Mouse (Mus musculus): ENCODE data around the gene Tstd3. TPM values are rescaled to one million over a fixed set of nuclear protein-coding genes. Genes with fewer than 3 reads are reported as not detected.
A peak's percentile ranks its signal among the peaks of the same experiment; 100 is the strongest.
"Not testable (repeated sequence)": the region's sequence is repeated elsewhere in the genome, so short reads cannot be mapped to it uniquely, and the experiment has no call there.

The Tstd3 gene
- polyA plus RNA-seq, 1 experiment from 2014 or later = 17.5 TPM

- Histone ChIP-seq H3K4me2 (no peak overlapping the region), H3K4me3 (replicated peaks) (no peak overlapping the region)
Observed at GRCm38 (mm10) chr4:21745723-21746122, 21.3 kb downstream of the Tstd3 start.

DNA sequence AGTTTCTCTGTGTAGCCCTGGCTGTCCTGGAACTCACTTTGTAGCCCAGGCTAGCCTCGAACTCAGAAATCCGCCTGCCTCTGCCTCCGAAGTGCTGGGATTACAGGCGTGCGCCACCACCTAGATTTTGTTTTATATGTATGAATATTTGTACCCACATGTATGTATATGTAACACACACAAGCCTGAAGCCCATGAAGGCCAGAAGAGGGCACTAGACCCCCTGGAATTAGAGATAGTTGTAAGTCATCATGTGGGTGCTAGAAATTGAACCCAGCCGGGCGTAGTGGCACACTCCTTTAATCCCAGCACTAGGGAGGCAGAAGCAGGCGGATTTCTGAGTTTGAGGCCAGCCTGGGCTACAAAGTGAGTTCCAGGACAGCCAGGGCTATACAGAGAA lies 22.9 kb downstream of the Tstd3 start:
- H3K36me3 ChIP-seq = peaks cover 18% of the 10 kb centered on the region; the same call in 1 of the 2 replicates
- DNase-seq; H3K4me2 ChIP-seq; H3K27ac ChIP-seq; H3K9me3 ChIP-seq (replicated peaks); H3K9ac ChIP-seq; H3K4me1 ChIP-seq (replicated peaks); ATAC-seq (ENCODE audit: low read depth); H3K27me3 ChIP-seq; H3K4me3 ChIP-seq (replicated peaks): not testable (repeated sequence)
- 79% methylated on average over 8 of the region's 8 CpGs for WGBS (ENCODE audit: insufficient replicate concordance)

More at GRCm38 (mm10) chr4:21745723-21746122, 21.3 kb downstream of the Tstd3 start:
- H3K9me3 ChIP-seq (replicated peaks) = no peaks in the 10 kb centered on the region
- H3K27ac ChIP-seq = no peak overlapping the region
- H3K9ac ChIP-seq = no peak overlapping the region
- no peaks in the 10 kb centered on the region for H3K4me1 ChIP-seq (replicated peaks)
- ATAC-seq (ENCODE audit: low read depth) = no peak
- no peaks in the 10 kb centered on the region for H3K27me3 ChIP-seq
- H3K36me3 ChIP-seq = peaks cover 18% of the 10 kb centered on the region; the same call in 1 of the 2 replicates
- WGBS (ENCODE audit: insufficient replicate concordance) = 79% methylated on average over 5 of the region's 5 CpGs
- no peak for DNase-seq

- Histone ChIP-seq H3K4me2 (no peak overlapping the region), H3K9ac (no peak overlapping the region), H3K4me3 (replicated peaks) (no peak overlapping the region), H3K36me3 (peaks cover 14% of the 10 kb centered on the region; the same call in 1 of the 2 replicates), H3K27ac (no peak overlapping the region), H3K9me3 (replicated peaks) (no peaks in the 10 kb centered on the region), H3K27me3 (no peaks in the 10 kb centered on the region), H3K4me1 (replicated peaks) (no peaks in the 10 kb centered on the region)
- no peak for ATAC-seq (ENCODE audit: low read depth)
- WGBS (ENCODE audit: insufficient replicate concordance) = 76% methylated on average over 4 of the region's 4 CpGs
- no peak for DNase-seq
Observed at GRCm38 (mm10) chr4:21739169-21739568, 27.8 kb downstream of the Tstd3 start.

- ATAC-seq (ENCODE audit: low read depth) (peak; percentile 99), DNase-seq (peak; percentile 90)
- H3K4me2 ChIP-seq = peak within 1 kb of the TSS; percentile 77
- H3K4me3 ChIP-seq (replicated peaks) = peak within 1 kb of the TSS; percentile 91
- H3K9ac ChIP-seq = peak within 1 kb of the TSS; percentile 89
- 0 out of 2 replicates have a peak, but pooled peaks cover 4% of the 10 kb centered on the region for H3K27me3 ChIP-seq
- under 1% methylated on average over 37 of the region's 37 CpGs for WGBS (ENCODE audit: insufficient replicate concordance)
- H3K4me1 ChIP-seq (replicated peaks) = peaks cover 12% of the 10 kb centered on the region
- peak within 1 kb of the TSS; percentile 82 for H3K27ac ChIP-seq
- no peaks in the 10 kb centered on the region for H3K9me3 ChIP-seq (replicated peaks)
- H3K36me3 ChIP-seq = peaks cover under 1% of the 10 kb centered on the region; the same call in 1 of the 2 replicates
Observed at GRCm38 (mm10) chr4:21727615-21728165, 39.3 kb downstream of the Tstd3 start, which contains the start of gene Ccnc. Ccnc (plus strand) TSS chr4:21727701.

GRCm38 (mm10) chr4:21726912-21727614 lies 39.9 kb downstream of the Tstd3 start:
- ATAC-seq (ENCODE audit: low read depth) (peak; percentile 38), DNase-seq (peak; percentile 51)
- Histone ChIP-seq H3K27me3 (0 out of 2 replicates have a peak, but pooled peaks cover 4% of the 10 kb centered on the region), H3K4me3 (replicated peaks) (peak overlapping the region; percentile 91), H3K4me2 (peak overlapping the region; percentile 77), H3K36me3 (no peaks in the 10 kb centered on the region), H3K9ac (peak overlapping the region; percentile 89), H3K27ac (peak overlapping the region; percentile 82), H3K4me1 (replicated peaks) (peaks cover 12% of the 10 kb centered on the region), H3K9me3 (replicated peaks) (no peaks in the 10 kb centered on the region)
- WGBS (ENCODE audit: insufficient replicate concordance) = 1% methylated on average over 22 of the region's 22 CpGs

DNA sequence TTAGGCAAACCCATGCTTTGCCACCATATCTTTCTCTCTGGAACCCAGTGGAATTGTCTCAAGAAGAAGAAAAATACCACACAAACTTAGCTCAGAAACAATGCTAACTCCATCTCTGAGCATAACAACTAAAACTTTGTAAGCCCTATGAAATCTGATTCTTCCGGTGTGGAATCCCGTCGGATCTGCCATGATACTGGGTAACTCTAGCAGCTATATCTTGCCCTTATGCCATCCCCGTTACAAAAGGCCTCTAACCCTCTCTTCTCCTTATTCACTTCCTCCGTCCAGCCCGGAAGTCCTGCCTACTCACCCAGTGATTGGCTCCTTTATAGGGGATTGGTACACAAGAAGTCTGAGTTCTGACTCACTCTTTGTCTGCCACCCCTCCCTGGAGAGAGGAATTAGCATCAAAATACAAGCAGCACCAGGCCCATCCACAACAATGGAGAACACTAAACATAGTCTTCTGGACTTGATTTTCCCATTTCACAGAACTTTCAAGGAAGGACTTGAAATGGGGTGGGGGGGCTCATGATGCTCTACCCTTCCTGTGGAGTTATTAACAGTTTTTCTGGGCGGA lies 44.2 kb downstream of the Tstd3 start:
- H3K27me3 ChIP-seq = 0 out of 2 replicates have a peak, but pooled peaks cover 5% of the 10 kb centered on the region
- no peak overlapping the region for H3K4me3 ChIP-seq (replicated peaks)

DNA sequence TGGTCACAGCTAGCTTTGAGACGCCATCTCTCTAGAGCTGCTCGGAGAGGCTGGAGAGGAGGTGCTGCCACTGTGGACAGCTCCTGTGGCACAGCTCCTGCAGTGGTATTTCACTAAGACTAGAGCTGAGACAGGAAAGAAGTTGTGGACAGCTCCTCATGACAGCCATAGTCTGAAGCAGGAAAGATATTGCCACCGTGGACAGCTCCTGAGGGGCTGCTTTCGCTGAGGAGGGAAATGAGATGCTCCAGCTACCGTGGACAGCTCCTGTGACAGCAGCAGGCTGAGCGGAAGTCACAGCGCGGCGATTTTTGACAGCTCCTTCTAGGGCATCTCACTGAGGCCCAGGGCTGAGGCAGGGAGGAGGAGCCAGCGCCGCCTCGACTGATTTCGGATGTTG lies 54.9 kb downstream of the Tstd3 start:
- Histone ChIP-seq H3K4me1 (replicated peaks) (no peaks in the 10 kb centered on the region), H3K4me3 (replicated peaks) (no peak overlapping the region), H3K9ac (no peak overlapping the region), H3K27me3 (0 out of 2 replicates have a peak, but pooled peaks cover under 1% of the 10 kb centered on the region), H3K27ac (no peak overlapping the region), H3K9me3 (replicated peaks) (no peaks in the 10 kb centered on the region), H3K36me3 (no peaks in the 10 kb centered on the region), H3K4me2 (no peak overlapping the region)
- WGBS (ENCODE audit: insufficient replicate concordance) = 5% methylated on average over 13 of the region's 13 CpGs
- ATAC-seq (ENCODE audit: low read depth) (peak; percentile 68), DNase-seq (peak; percentile 57)

More for the DNA sequence above, 44.2 kb downstream of the Tstd3 start:
- Histone ChIP-seq H3K9ac (no peak overlapping the region), H3K27ac (no peak overlapping the region), H3K36me3 (no peaks in the 10 kb centered on the region), H3K4me2 (no peak overlapping the region), H3K4me1 (replicated peaks) (no peaks in the 10 kb centered on the region), H3K9me3 (replicated peaks) (no peaks in the 10 kb centered on the region)
- 48% methylated on average over 7 of the region's 7 CpGs for WGBS (ENCODE audit: insufficient replicate concordance)
- ATAC-seq (ENCODE audit: low read depth) (no peak), DNase-seq (no peak)

Other genes starting within 250 kb of the Tstd3 start
- not detected in 2 replicates for gene Prdm13, start 81.2 kb downstream of the Tstd3 start, polyA plus RNA-seq (2015; fragmentation: Nextera tagmentation; extraction: Ambion mirVana)
- 23.2 and 32.1 TPM in 2 replicates for gene Ccnc, start 39.5 kb downstream of the Tstd3 start, polyA plus RNA-seq (2015; fragmentation: Nextera tagmentation; extraction: Ambion mirVana)
- gene Usp45, start 56 bp downstream of the Tstd3 start, polyA plus RNA-seq (2015; fragmentation: Nextera tagmentation; extraction: Ambion mirVana) = 13.6 and 18.7 TPM in 2 replicates
- 36.4 and 47.4 TPM in 2 replicates for gene Pnisr, start 80.4 kb upstream of the Tstd3 start, polyA plus RNA-seq (2015; fragmentation: Nextera tagmentation; extraction: Ambion mirVana)
- 11.8 and 12.8 TPM in 2 replicates for gene Coq3, start 112.5 kb upstream of the Tstd3 start, polyA plus RNA-seq (2015; fragmentation: Nextera tagmentation; extraction: Ambion mirVana)
- gene Faxc, start 164.1 kb upstream of the Tstd3 start, polyA plus RNA-seq (2015; fragmentation: Nextera tagmentation; extraction: Ambion mirVana) = 0.06 and 0.10 TPM in 2 replicates

Data from liver, embryonic 13.5 days (tissue).